Mouse (Mus musculus) erythroblast, embryonic 14.5 days (primary cell): Measurements from ENCODE around the gene Ccdc80.

Experiments
- GATA1 ChIP-seq: IDR thresholded peaks from 2 replicates; pipeline ENCODE4 v1.6.1; 2012; ENCODE audit warnings: low read length, inconsistent platforms, mixed read lengths
- TAL1 ChIP-seq: IDR thresholded peaks from 3 replicates; pipeline ENCODE4 v1.6.1; 2012; ENCODE audit warnings: low read length, inconsistent platforms, mixed read lengths

DNA sequence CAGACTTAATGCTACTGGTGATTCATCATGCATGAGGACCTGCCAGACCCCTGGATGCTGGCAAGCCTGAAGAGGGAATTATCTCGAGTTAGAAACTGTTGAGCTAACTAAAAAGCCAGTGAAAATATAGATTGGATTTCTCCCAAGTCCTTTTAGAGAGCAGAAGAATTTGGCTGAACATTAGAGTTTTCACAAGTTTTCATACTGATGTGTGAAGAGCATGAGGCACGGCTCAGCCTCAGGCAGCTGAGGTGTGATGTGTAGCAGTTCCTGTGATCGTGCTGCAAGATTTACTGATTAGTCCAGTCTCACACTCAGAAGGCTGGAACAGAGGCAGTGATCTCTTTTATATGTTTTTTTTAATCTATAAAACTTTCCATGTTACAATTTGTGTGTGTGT, 11.8 kb downstream of the Ccdc80 start:
- TF ChIP-seq TAL1 (no peak), GATA1 (no peak)
